Mouse (Mus musculus): Measurements from ENCODE around the gene Slf2.

The Slf2 gene

GRCm38 (mm10) chr19:44987004-44987403, 56.1 kb downstream of the Slf2 start:
- DNase-seq: no peak

GRCm38 (mm10) chr19:44987851-44988250, 56.9 kb downstream of the Slf2 start:
- DNase-seq: no peak

GRCm38 (mm10) chr19:44988321-44988720, 57.4 kb downstream of the Slf2 start:
- no peak for DNase-seq

DNA sequence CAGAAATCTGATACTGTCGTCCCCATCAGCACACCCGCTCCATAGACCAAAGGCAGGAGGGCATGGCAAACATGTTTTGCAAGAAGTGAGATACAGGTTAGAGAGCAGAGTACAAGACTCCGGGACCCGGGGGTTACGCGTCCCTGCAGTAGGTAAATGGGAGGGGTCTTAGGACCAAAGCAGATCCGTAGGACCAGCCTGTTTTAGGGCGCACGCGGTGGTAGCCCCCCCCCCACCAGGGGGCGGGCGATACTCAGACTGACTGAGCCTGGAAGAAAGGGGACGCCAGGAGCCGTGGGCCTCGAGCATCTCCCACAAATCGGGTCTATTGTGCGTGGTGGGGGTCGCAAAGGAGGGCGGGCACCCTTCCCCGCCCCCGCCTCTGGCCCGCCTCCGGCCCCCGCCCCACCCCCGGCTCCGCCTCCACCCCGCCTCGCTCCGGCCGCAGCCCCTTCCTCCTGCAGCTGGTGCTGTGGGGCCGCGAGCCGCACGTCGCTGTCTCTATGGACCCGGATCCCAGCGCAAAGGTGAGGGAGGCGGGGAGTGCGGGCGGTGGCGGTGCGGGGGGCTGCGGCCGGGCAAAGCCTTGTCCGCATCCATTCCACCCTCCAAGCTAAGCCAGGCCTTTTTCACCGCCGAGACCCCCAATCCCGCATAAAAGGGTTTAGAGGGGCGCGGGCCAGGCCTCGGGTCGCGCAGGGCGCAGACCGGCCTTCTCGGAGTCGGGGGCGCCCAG, 58.0 kb downstream of the Slf2 start, which contains the start of gene Sema4g:
Gene Sema4g, plus strand, starts transcription at position 271 of the 736 bp plus-strand sequence.
- peak; percentile 64 for DNase-seq

DNA sequence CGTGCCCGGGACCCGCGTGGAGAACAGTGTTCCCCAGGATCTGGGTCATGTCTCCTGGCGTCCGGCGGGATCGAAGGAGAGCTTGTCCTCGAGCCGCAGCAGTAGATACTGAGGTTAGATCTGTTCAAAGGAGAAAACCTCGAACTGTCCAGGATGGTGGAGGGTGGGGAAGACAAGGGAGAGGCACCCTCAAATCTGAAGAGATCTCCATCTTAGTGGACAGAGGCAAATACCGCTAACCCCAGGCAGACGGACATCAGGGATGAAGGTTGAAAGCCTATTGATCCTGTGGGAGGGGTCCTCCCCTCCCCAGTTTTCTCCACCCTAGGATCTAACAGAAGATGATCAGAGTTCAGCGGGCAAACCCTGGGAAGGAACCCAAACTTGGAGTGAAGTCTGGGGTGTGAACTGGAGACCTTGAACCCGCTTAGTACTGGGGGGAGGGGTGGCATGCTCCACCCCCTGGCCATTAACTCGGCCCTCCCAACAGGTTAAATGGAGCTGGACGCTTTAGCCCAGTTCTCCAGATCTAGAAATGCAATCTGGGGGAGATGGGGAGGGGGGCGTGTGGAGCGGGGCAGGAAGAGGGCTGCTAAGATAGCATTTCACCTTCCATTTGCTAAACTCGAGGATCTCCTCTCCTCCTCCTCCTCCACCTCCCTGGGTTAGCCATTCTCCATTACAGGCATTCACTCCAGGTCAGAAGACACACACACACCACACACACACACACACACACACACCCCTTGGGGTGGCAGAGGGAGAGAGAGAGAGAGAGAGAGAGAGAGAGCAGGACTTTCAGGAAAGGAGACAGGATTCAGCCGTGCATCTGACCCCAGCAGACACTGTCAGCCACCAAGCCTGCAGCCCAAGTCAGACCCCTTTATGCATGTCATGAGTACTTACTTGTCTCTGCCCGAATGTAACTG, 58.9 kb downstream of the Slf2 start:
- DNase-seq: no peak

- DNase-seq: no peak
These were observed 60.1 kb downstream of the Slf2 start for GRCm38 (mm10) chr19:44991031-44991430.

DNA sequence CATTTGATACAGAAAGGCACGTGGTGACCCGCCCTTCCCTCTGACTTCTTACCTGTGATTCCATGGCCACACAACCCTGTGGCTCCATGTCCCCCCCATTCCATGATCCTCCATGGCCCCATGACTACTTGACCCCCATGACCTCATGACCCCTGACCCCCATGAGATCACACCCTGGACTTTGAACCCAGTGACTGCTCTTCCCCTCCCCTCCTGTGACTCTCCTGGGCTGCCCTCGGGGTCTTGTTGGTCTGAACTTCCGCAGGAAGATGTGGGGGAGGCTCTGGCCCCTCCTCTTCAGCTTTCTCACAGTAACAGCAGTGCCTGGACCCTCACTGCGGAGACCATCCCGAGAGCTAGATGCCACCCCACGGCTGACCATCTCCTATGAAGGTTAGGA, 61.3 kb downstream of the Slf2 start:
- DNase-seq: peak; percentile 36

- DNase-seq: no peak
These were observed 61.8 kb downstream of the Slf2 start for GRCm38 (mm10) chr19:44992712-44993111.

GRCm38 (mm10) chr19:44997786-44998185, 66.8 kb downstream of the Slf2 start:
- no peak for DNase-seq

- no peak for DNase-seq
These were observed 68.7 kb downstream of the Slf2 start for GRCm38 (mm10) chr19:44999647-45000046.

DNA sequence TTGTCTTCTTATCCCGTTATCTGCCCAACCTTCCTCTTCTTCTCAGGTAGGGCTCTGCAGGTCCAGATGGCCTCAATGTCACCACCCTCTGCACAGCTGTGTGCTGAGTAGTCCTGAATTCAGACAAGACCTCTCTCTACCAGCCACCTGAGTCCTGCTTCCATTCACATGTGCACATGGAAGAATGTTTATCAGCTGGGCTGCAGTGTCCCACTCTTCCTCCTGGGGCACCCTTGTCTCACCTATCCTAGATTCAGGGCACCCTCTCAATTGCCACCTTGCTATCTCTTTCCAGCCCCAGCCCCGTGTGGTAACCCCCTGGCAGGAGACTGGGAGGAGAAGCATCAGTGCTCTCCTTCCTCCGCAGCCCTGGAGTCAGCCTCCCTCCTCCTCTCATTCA, 71.3 kb downstream of the Slf2 start:
- DNase-seq: no peak

GRCm38 (mm10) chr19:45003740-45004516, 73.0 kb downstream of the Slf2 start:
- DNase-seq: no peak

GRCm38 (mm10) chr19:45005444-45005843, 74.5 kb downstream of the Slf2 start, which contains the start of gene Twnk:
Gene Twnk (plus strand): TSS chr19:45005663.
- DNase-seq: peak; percentile 54

DNA sequence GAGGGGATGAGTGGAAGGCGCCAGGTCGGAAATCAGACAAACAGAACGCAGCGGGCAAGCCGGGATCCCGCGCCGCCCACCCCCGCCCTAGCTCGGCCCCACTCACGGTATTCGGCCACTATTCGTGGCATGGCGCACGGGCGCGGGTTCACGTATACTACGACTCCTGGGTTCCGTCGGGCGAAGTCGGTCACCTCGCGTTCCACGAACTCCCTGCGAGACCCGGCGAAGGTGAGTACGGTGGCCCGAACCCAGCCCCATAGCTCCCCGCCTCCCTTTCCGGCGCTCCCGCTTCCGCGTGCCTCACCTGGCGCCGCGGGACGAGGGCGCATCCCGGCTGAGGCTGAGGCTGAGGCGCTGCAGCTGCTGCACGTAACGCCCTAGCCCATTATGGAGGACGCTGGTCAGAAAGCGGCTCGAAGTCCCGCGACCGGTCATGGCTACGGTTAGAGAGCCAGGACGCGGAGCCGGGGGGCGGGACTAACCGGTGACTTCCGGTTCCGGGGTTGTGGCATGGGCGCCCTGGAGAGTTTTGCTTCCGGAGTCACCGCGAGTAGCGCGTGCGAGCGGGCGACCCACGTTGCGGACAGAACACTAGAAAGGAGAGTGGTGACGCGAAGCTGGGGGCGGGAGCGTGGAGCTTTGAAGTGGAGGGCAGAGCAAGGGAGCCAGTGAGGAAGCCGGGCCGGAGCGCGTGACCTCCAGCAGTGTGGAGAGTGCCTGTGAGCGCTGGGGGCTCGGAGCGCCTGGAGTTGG, 75.2 kb downstream of the Slf2 start, which contains the start of gene Mrpl43:
Gene Mrpl43, minus strand, starts transcription at position 486 of the 756 bp plus-strand sequence.
- peak; percentile 96 for DNase-seq

DNA sequence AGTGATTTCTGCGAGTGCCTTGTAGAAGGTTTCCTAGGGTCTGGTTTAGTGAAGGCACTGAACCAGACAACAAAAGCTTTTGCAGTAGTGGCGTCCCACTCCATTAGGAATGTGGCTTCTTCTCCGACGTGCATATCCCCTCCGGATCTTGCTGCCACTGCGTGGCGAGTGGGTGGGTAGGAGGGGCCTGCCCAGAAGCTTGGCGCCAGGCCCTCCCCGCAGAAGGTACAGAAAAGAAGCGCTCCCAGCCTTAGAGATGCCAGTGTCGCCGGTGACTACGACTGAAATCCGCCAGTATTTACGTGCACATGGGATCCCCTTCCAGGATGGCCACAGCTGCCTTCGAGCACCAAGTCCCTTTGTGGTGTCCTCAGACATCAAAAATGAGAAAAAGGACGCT, 76.1 kb downstream of the Slf2 start:
- DNase-seq: no peak

GRCm38 (mm10) chr19:45007425-45008191, 76.7 kb downstream of the Slf2 start:
- no peak for DNase-seq

GRCm38 (mm10) chr19:45010646-45011045, 79.7 kb downstream of the Slf2 start:
- no peak for DNase-seq

GRCm38 (mm10) chr19:45012219-45012618, 81.3 kb downstream of the Slf2 start:
- DNase-seq: no peak

- DNase-seq: no peak
These were observed 81.7 kb downstream of the Slf2 start for GRCm38 (mm10) chr19:45012636-45013035.

DNA sequence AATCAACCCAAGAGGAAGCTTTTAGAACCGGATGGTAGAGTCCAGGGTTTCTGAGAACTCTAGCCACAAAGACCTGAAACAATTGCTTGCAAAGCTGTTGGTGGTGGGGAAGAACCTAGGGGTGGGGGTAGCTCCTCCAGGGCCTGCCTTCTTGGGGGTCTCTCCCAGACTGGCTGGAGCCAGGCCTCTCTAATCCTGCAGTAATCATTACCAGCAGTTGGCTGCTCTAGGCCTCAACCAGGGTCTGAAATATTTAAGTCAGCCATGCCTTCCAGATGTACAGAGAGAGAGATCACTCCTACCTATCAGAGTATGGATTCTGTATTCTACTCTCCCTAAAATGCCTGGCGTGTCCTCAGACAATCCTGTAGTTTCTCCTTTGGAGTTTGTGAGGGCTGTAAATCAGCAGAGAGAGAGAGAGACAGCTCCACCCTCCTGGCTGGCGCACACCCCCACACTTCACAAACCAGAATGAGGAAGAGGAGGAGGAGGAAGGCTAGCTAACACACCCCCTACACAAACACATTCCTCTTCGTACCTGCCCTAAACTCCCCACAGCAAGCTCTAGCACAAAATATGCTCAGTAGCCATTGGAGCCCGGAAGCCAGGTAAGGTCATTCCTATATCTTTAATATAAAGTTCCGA, 82.8 kb downstream of the Slf2 start:
- no peak for DNase-seq

All from thymus, postnatal 14 days (tissue).